Mouse (Mus musculus) hindbrain, embryonic 15.5 days (tissue): ENCODE data around the gene Unk. TPM values are rescaled to one million over a fixed set of nuclear protein-coding genes. Genes with fewer than 3 reads are reported as not detected.

Source experiments
- ATAC-seq: fragments of 200-750 bp; cut with Nextera tagmentation; 2 replicates; pipeline ENCODE4 v1.8.0; 2017; ENCODE audit warnings: low read depth, moderate number of reproducible peaks, moderate TSS enrichment; ENCODE audit not compliant: low FRiP score
- H3K27ac ChIP-seq: fragments of 300-500 bp; sonication (generic); replicated peaks from 2 replicates; pipeline ENCODE4 v1.5.1; 2015; ENCODE audit warnings: mild to moderate bottlenecking, inconsistent platforms
- H3K27me3 ChIP-seq: fragments of 300-500 bp; sonication (generic); 2 replicates; pipeline ENCODE4 v1.6.1; 2015; ENCODE audit warnings: control low read depth, inconsistent platforms
- H3K36me3 ChIP-seq: fragments of 300-500 bp; sonication (generic); 2 replicates; pipeline ENCODE4 v1.6.1; 2015; ENCODE audit warnings: control low read depth, inconsistent platforms
- H3K4me1 ChIP-seq: fragments of 300-500 bp; sonication (generic); replicated peaks from 2 replicates; pipeline ENCODE4 v1.6.1; 2015; ENCODE audit warnings: control low read depth, inconsistent platforms
- H3K4me2 ChIP-seq: fragments of 300-500 bp; sonication (generic); 2 replicates; pipeline ENCODE4 v1.6.1; 2015; ENCODE audit warnings: moderate library complexity, mild to moderate bottlenecking, inconsistent platforms
- H3K4me3 ChIP-seq: fragments of 300-500 bp; sonication (generic); 2 replicates; pipeline ENCODE4 v1.5.1; 2015; ENCODE audit warnings: mild to moderate bottlenecking, inconsistent platforms
- H3K9ac ChIP-seq: fragments of 300-500 bp; sonication (generic); 2 replicates; pipeline ENCODE4 v1.6.1; 2015; ENCODE audit warnings: inconsistent platforms
- H3K9me3 ChIP-seq: fragments of 300-500 bp; sonication (generic); 2 replicates; pipeline ENCODE4 v1.6.1; 2016; ENCODE audit warnings: control low read depth, inconsistent platforms
- whole genome bisulfite sequencing: fragments of 180-500 bp; shearing (Covaris S2); methylation state at CpG from one replicate; pipeline ENCODE4 v1.1.7; 2015; 5-methylcytosine and 5-hydroxymethylcytosine counted together
- polyA plus RNA-seq: library from polyadenylated mRNA; unstranded; fragments of >200 nt; fragmentation: Nextera tagmentation; extraction: Ambion mirVana; gene quantifications from 2 replicates; pipeline ENCODE4 v1.2.1, GENCODE M21; 2015

The Unk gene
- polyA plus RNA-seq, 1 experiment from 2014 or later = 37.0 TPM

GRCm38 (mm10) chr11:116058868-116059690 is 29.0 kb downstream of the Unk start:
- no peak overlapping the region for H3K9ac ChIP-seq
- H3K4me2 ChIP-seq = no peak overlapping the region
- H3K27ac ChIP-seq = no peak overlapping the region
- H3K4me1 ChIP-seq = 0 out of 2 replicates have a peak, but pooled peaks cover 3% of the 10 kb centered on the region
- H3K27me3 ChIP-seq = no peaks in the 10 kb centered on the region
- no peaks in the 10 kb centered on the region for H3K9me3 ChIP-seq
- peaks cover 57% of the 10 kb centered on the region for H3K36me3 ChIP-seq
- 87% methylated on average over 17 of the region's 17 CpGs for WGBS
- H3K4me3 ChIP-seq = no peak overlapping the region
- ATAC-seq = no peak

GRCm38 (mm10) chr11:116059691-116060025 is 29.5 kb downstream of the Unk start:
- 90% methylated on average over 11 of the region's 11 CpGs for WGBS
- H3K27me3 ChIP-seq = no peaks in the 10 kb centered on the region

GRCm38 (mm10) chr11:116060596-116060995 is 30.5 kb downstream of the Unk start:
- H3K9me3 ChIP-seq = no peaks in the 10 kb centered on the region
- 92% methylated on average over 9 of the region's 9 CpGs for WGBS
- no peak overlapping the region for H3K4me2 ChIP-seq
- ATAC-seq = no peak
- H3K27me3 ChIP-seq = no peaks in the 10 kb centered on the region
- 0 out of 2 replicates have a peak, but pooled peaks cover 3% of the 10 kb centered on the region for H3K4me1 ChIP-seq
- H3K36me3 ChIP-seq = peaks cover 43% of the 10 kb centered on the region
- no peak overlapping the region for H3K4me3 ChIP-seq
- H3K27ac ChIP-seq = no peak overlapping the region
- no peak overlapping the region for H3K9ac ChIP-seq

More at GRCm38 (mm10) chr11:116059691-116060025, 29.5 kb downstream of the Unk start:
- Histone ChIP-seq H3K4me2 (no peak overlapping the region), H3K9me3 (no peaks in the 10 kb centered on the region), H3K4me3 (no peak overlapping the region), H3K4me1 (0 out of 2 replicates have a peak, but pooled peaks cover 3% of the 10 kb centered on the region), H3K36me3 (peaks cover 52% of the 10 kb centered on the region), H3K9ac (no peak overlapping the region), H3K27ac (no peak overlapping the region)
- ATAC-seq = no peak

- H3K36me3 ChIP-seq = peaks cover 33% of the 10 kb centered on the region
- H3K4me1 ChIP-seq = 0 out of 2 replicates have a peak, but pooled peaks cover 3% of the 10 kb centered on the region
- no peaks in the 10 kb centered on the region for H3K9me3 ChIP-seq
- no peaks in the 10 kb centered on the region for H3K27me3 ChIP-seq
- 85% methylated on average over 13 of the region's 13 CpGs for WGBS
- no peak overlapping the region for H3K4me2 ChIP-seq
- no peak overlapping the region for H3K4me3 ChIP-seq
- no peak overlapping the region for H3K27ac ChIP-seq
- no peak for ATAC-seq
- H3K9ac ChIP-seq = no peak overlapping the region
Observed at GRCm38 (mm10) chr11:116061641-116062415, 31.7 kb downstream of the Unk start.

- Histone ChIP-seq H3K36me3 (peaks cover 27% of the 10 kb centered on the region), H3K4me3 (no peak overlapping the region), H3K9ac (no peak overlapping the region), H3K4me1 (0 out of 2 replicates have a peak, but pooled peaks cover 3% of the 10 kb centered on the region), H3K27ac (no peak overlapping the region), H3K4me2 (no peak overlapping the region), H3K27me3 (no peaks in the 10 kb centered on the region), H3K9me3 (no peaks in the 10 kb centered on the region)
- 45% methylated on average over 8 of the region's 8 CpGs for WGBS
- no peak for ATAC-seq
Observed at GRCm38 (mm10) chr11:116062521-116062920, 32.4 kb downstream of the Unk start.

- Histone ChIP-seq H3K4me3 (no peak overlapping the region), H3K9me3 (no peaks in the 10 kb centered on the region), H3K36me3 (peaks cover 16% of the 10 kb centered on the region; the same call in 1 of the 2 replicates), H3K9ac (no peak overlapping the region), H3K27me3 (no peaks in the 10 kb centered on the region), H3K4me2 (no peak overlapping the region), H3K27ac (no peak overlapping the region; the same call in 1 of the 2 replicates), H3K4me1 (0 out of 2 replicates have a peak, but pooled peaks cover 3% of the 10 kb centered on the region)
- ATAC-seq = no peak
- WGBS = 61% methylated on average over 13 of the region's 13 CpGs
Observed at GRCm38 (mm10) chr11:116063562-116063961, 33.4 kb downstream of the Unk start.

GRCm38 (mm10) chr11:116064187-116064867 is 34.2 kb downstream of the Unk start:
- Histone ChIP-seq H3K4me1 (0 out of 2 replicates have a peak, but pooled peaks cover 3% of the 10 kb centered on the region), H3K27ac (no peak overlapping the region), H3K36me3 (peaks cover 11% of the 10 kb centered on the region; the same call in 1 of the 2 replicates), H3K9me3 (no peaks in the 10 kb centered on the region), H3K27me3 (no peaks in the 10 kb centered on the region), H3K4me2 (no peak overlapping the region), H3K9ac (no peak overlapping the region), H3K4me3 (no peak overlapping the region)
- 66% methylated on average over 23 of the region's 23 CpGs for WGBS
- ATAC-seq = no peak

GRCm38 (mm10) chr11:116065345-116065744 is 35.2 kb downstream of the Unk start:
- 87% methylated on average over 12 of the region's 12 CpGs for WGBS
- H3K27ac ChIP-seq = no peak overlapping the region
- H3K36me3 ChIP-seq = peaks cover 4% of the 10 kb centered on the region; the same call in 1 of the 2 replicates
- no peak overlapping the region for H3K4me2 ChIP-seq
- no peak overlapping the region for H3K9ac ChIP-seq
- no peak overlapping the region for H3K4me3 ChIP-seq
- no peaks in the 10 kb centered on the region for H3K9me3 ChIP-seq
- ATAC-seq = no peak
- H3K4me1 ChIP-seq = 0 out of 2 replicates have a peak, but pooled peaks cover 3% of the 10 kb centered on the region
- H3K27me3 ChIP-seq = no peaks in the 10 kb centered on the region

- Histone ChIP-seq H3K27ac (no peak overlapping the region), H3K9me3 (no peaks in the 10 kb centered on the region), H3K4me2 (no peak overlapping the region), H3K4me3 (no peak overlapping the region), H3K4me1 (no peaks in the 10 kb centered on the region), H3K9ac (no peak overlapping the region), H3K36me3 (no peaks in the 10 kb centered on the region), H3K27me3 (no peaks in the 10 kb centered on the region)
- WGBS = 70% methylated on average over 5 of the region's 5 CpGs
- ATAC-seq = no peak
Observed at GRCm38 (mm10) chr11:116071510-116071909, 41.4 kb downstream of the Unk start.

GRCm38 (mm10) chr11:116072608-116073007 is 42.5 kb downstream of the Unk start:
- H3K9me3 ChIP-seq = no peaks in the 10 kb centered on the region
- no peak overlapping the region for H3K4me2 ChIP-seq
- no peaks in the 10 kb centered on the region for H3K27me3 ChIP-seq
- no peak overlapping the region for H3K27ac ChIP-seq
- WGBS = 94% methylated on average over 3 of the region's 3 CpGs
- H3K4me3 ChIP-seq = no peak overlapping the region
- ATAC-seq = no peak
- no peaks in the 10 kb centered on the region for H3K36me3 ChIP-seq
- peaks cover under 1% of the 10 kb centered on the region; the same call in 1 of the 2 replicates for H3K4me1 ChIP-seq
- no peak overlapping the region for H3K9ac ChIP-seq

GRCm38 (mm10) chr11:116074436-116074991 is 44.4 kb downstream of the Unk start:
- no peaks in the 10 kb centered on the region for H3K27me3 ChIP-seq
- H3K27ac ChIP-seq = no peak overlapping the region
- no peaks in the 10 kb centered on the region for H3K9me3 ChIP-seq
- no peak overlapping the region for H3K4me3 ChIP-seq
- H3K4me1 ChIP-seq = peaks cover 16% of the 10 kb centered on the region
- H3K9ac ChIP-seq = no peak overlapping the region
- 72% methylated on average over 7 of the region's 7 CpGs for WGBS
- no peak overlapping the region for H3K4me2 ChIP-seq
- peaks cover 2% of the 10 kb centered on the region for H3K36me3 ChIP-seq
- ATAC-seq = no peak
